Mouse (Mus musculus): ENCODE measurements at regions not wholly inside any gene's neighbourhood (a gene's known extent, or its start where the extent isn't known, plus 50 kb on each side); places are given as distances from the start of the nearest gene placed in this dataset.

- TF ChIP-seq POLR2A (IDR thresholded peaks at IDR 0.05; ENCODE audit: low read depth, low read length) (0 out of 2 replicates have a peak, but pooled peaks have one; percentile 27), CTCF (IDR thresholded peaks at IDR 0.05; ENCODE audit: extremely low read depth, insufficient read length, insufficient replicate concordance, low read depth, low read length) (no peak)
Observed at GRCm38 (mm10) chr7:90060343-90061175, 69.5 kb upstream of the Picalm start.

All from small intestine, adult 2 months (tissue).